Mouse (Mus musculus): ENCODE results near the gene Zfp82.

- no peak for TF ChIP-seq CTCF (IDR thresholded peaks at IDR 0.05; ENCODE audit: insufficient read depth, low read length)
- no peak for TF ChIP-seq POLR2A (IDR thresholded peaks at IDR 0.05; ENCODE audit: borderline replicate concordance, extremely low read depth, low read depth, low read length)
These were observed 64.5 kb downstream of the Zfp82 start for GRCm38 (mm10) chr7:30008020-30008690.
